Mouse (Mus musculus): ENCODE data around the gene Neb.

DNA sequence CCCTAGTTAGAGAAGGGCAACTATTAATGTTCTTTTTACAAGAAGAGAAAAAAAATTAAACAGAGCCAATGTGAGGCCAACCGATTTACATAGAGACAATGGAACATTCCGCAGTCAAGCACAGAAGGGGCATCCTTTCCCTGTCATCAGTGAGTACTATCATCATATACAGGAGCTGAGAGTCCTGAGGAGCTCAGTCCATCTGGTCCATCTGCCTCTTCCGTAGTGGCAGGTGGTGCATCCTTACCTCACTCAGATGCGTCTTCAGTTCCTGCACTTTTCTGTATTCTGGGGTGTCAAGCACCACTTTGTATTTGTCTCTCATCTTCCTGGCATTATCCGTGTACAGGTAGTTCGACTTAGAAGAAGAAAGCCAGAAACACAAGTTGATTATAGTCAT lies 184.6 kb downstream of the Neb start:
- no peak for TF ChIP-seq CTCF (IDR thresholded peaks at IDR 0.05; ENCODE audit: control insufficient read depth, insufficient read depth, insufficient replicate concordance, low read depth, low read length)
- TF ChIP-seq POLR2A (IDR thresholded peaks at IDR 0.05; ENCODE audit: control insufficient read depth, low read depth, low read length), result no peak

Measured in testis, adult 2 months (tissue).